Comparison of ENCODE assay signal across 13 mouse cellular contexts in the genomic region with DNA sequence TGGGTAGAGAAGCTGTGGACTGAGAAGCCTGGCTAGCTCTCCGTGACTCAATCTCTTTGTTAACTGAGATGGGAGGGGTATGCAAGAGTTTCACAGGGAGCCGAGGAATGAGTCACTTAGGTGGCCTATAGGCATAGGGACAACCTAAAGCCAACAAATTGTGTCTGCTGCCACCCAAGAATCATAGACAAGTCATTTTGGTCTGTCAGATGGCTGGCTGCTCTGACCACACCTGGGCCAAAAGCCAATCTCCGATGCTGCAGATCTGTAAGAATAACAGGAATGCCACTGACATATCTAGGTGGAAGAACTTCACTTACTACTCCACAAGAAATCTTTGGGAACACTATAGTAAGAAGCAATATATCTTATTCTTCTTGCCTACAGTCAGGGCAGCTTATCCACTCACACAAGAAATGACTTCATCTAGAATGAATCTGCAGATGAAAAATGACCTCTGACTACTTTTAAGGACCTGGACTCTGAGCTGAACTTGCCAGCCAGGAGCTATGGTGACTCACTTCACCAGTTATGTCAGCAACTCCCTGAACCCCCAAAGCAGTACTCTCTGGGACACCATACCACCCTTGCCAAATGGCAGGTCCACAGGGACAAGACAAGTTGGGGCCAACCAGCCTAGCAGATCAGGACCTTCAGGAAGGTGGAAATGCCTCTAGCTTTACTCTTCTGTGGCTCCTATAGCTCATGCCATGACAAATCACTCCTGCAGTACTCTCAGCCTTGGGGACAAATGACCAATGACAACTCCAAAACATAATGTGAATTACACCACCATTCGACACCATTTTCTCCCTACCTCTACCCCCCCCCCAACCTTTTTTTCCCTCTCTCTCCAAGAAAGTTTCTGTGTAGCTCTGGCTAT. TPM values are rescaled to one million over a fixed set of nuclear protein-coding genes. Genes with fewer than 3 reads are reported as not detected.
DNase-seq lines count a peak whose midpoint lies in the region; ATAC-seq lines count a peak whose summit lies in the region.
"Had no signal": no experiment of that assay in that cellular context is flagged by ENCODE, and none has a peak within 500 bp of the region (broad histone marks: within the 10 kb centered on the region; RNA-seq: fewer than 3 reads in every experiment).

No protein-coding gene starts in this region.

- no peaks in the 10 kb centered on the region for H3K9me3 ChIP-seq in heart, embryonic 13.5 days
- H3K9me3 ChIP-seq in forebrain, embryonic 12.5 days = no peaks in the 10 kb centered on the region
- H3K9me3 ChIP-seq: forebrain, embryonic 10.5 days; lung, embryonic 15.5 days had no signal

- no peak for DNase-seq in heart, postnatal 14 days
- DNase-seq in lung, postnatal 25 days (ENCODE audit: low spot score) = peak; percentile 19
- DNase-seq in lung, postnatal 4 days = no peak
- DNase-seq in brain, adult 2 months (ENCODE audit: low read depth, low spot score) = peak; percentile 56
- no peak for DNase-seq in adipocyte (ENCODE audit: low spot score)
- DNase-seq: embryo, embryonic 11 days; midbrain, embryonic 14.5 days had no signal

- peaks cover 76% of the 10 kb centered on the region for H3K36me3 ChIP-seq in heart, embryonic 13.5 days
- peaks cover 63% of the 10 kb centered on the region for H3K36me3 ChIP-seq in forebrain, embryonic 12.5 days (replicated peaks)

- H3K27ac ChIP-seq in heart, embryonic 13.5 days (replicated peaks) = peak overlapping the region; percentile 44
- no peak overlapping the region for H3K27ac ChIP-seq in forebrain, embryonic 12.5 days
- H3K27ac ChIP-seq: forebrain, embryonic 10.5 days; left cerebral cortex, adult 2 months; lung, embryonic 15.5 days had no signal

- no peak overlapping the region; the same call in 1 of the 2 replicates for H3K4me2 ChIP-seq in heart, embryonic 13.5 days
- H3K4me2 ChIP-seq in forebrain, embryonic 12.5 days = no peak overlapping the region
- H3K4me2 ChIP-seq: lung, embryonic 15.5 days had no signal

- H3K4me3 ChIP-seq in heart, embryonic 13.5 days = no peak overlapping the region
- no peak overlapping the region for H3K4me3 ChIP-seq in forebrain, embryonic 12.5 days (replicated peaks)
- H3K4me3 ChIP-seq: forebrain, embryonic 10.5 days; left cerebral cortex, adult 2 months; lung, embryonic 15.5 days had no signal

- no peak for ATAC-seq in heart, embryonic 13.5 days (ENCODE audit: extremely low read depth, insufficient number of reproducible peaks, low FRiP score, low TSS enrichment)
- no peak for ATAC-seq in forebrain, embryonic 12.5 days (ENCODE audit: low FRiP score)

- 0 out of 2 replicates have a peak overlapping the region, but pooled peaks have one; percentile 37 for H3K9ac ChIP-seq in heart, embryonic 13.5 days
- H3K9ac ChIP-seq in forebrain, embryonic 12.5 days = no peak overlapping the region
- H3K9ac ChIP-seq: lung, embryonic 15.5 days had no signal

- 56% methylated on average over 4 of the region's 4 CpGs for WGBS in heart, embryonic 13.5 days
- 83% methylated on average over 4 of the region's 4 CpGs for WGBS in forebrain, embryonic 12.5 days

- intact Hi-C loops in heart, postnatal 14 days (cut with DNase I) = no loop called here

- no peaks in the 10 kb centered on the region for H3K27me3 ChIP-seq in heart, embryonic 13.5 days (replicated peaks)
- H3K27me3 ChIP-seq in forebrain, embryonic 12.5 days = no peaks in the 10 kb centered on the region
- H3K27me3 ChIP-seq: lung, embryonic 15.5 days had no signal

- peaks cover 93% of the 10 kb centered on the region for H3K4me1 ChIP-seq in heart, embryonic 13.5 days
- peaks cover 24% of the 10 kb centered on the region for H3K4me1 ChIP-seq in forebrain, embryonic 12.5 days

RNA-seq across cellular contexts. Expression of a gene that starts 6.4 kb away (rescaled TPM):
- polyA plus RNA-seq in heart, embryonic 13.5 days (2015; fragmentation: Nextera tagmentation; extraction: Ambion mirVana) = 71.4 and 71.5 TPM in 2 replicates
- total RNA-seq in heart, postnatal 14 days (2021) = 10 to 100 TPM; 70.8 to 73.8 TPM
- 150 and 165 TPM in 2 replicates for polyA plus RNA-seq in forebrain, embryonic 12.5 days (2016; fragmentation: Nextera tagmentation; extraction: Ambion mirVana)

RNA-seq across cellular contexts. Expression of a gene that starts 36.4 kb away (rescaled TPM):
- polyA plus RNA-seq in heart, embryonic 13.5 days (2015; fragmentation: Nextera tagmentation; extraction: Ambion mirVana) = 224 and 258 TPM in 2 replicates
- total RNA-seq in heart, postnatal 14 days (2021) = 1 to 10 TPM; 1.9 to 2.2 TPM
- 34.2 and 36.4 TPM in 2 replicates for polyA plus RNA-seq in forebrain, embryonic 12.5 days (2016; fragmentation: Nextera tagmentation; extraction: Ambion mirVana)

RNA-seq across cellular contexts. Expression of a gene that starts 52.0 kb away (rescaled TPM):
- 3.1 and 3.7 TPM in 2 replicates for polyA plus RNA-seq in heart, embryonic 13.5 days (2015; fragmentation: Nextera tagmentation; extraction: Ambion mirVana)
- total RNA-seq in heart, postnatal 14 days (2021) = 1 to 10 TPM; 1.2 to 1.6 TPM
- polyA plus RNA-seq in forebrain, embryonic 12.5 days (2016; fragmentation: Nextera tagmentation; extraction: Ambion mirVana) = 6.7 and 8.8 TPM in 2 replicates

RNA-seq across cellular contexts. Expression of a gene that starts 54.5 kb away (rescaled TPM):
- 0.22 and 0.29 TPM in 2 replicates for polyA plus RNA-seq in heart, embryonic 13.5 days (2015; fragmentation: Nextera tagmentation; extraction: Ambion mirVana)
- total RNA-seq in heart, postnatal 14 days (2021) = under 1 TPM in 1 of 2 experiments, not detected in 1; 0.29 TPM
- not detected in 2 replicates for polyA plus RNA-seq in forebrain, embryonic 12.5 days (2016; fragmentation: Nextera tagmentation; extraction: Ambion mirVana)
- polyA plus RNA-seq: forebrain, embryonic 10.5 days; kidney, embryonic 14.5 days; midbrain, embryonic 14.5 days had no signal

Comparison
In these comparisons a context has a peak if more than half of its experiments do, and no peak if none do; other contexts are left out.
1. DNase-seq: peak in lung, postnatal 25 days (single experiment) and brain, adult 2 months (single experiment); none in heart, postnatal 14 days (0 of 2), lung, postnatal 4 days (0 of 2) and adipocyte (single experiment).